Mouse (Mus musculus) G1E (cell line): ENCODE data around the gene Scaf8.

ENCODE experiments used
- CTCF ChIP-seq: IDR thresholded peaks from 2 replicates; pipeline ENCODE4 v1.5.1; 2012; ENCODE audit warnings: low read depth, low read length, inconsistent platforms, mixed read lengths
- GATA1 ChIP-seq: IDR thresholded peaks from 2 replicates; pipeline ENCODE4 v1.6.1; 2012; ENCODE audit warnings: borderline replicate concordance, low read length, inconsistent platforms, mixed read lengths
- TAL1 ChIP-seq: conservative IDR thresholded peaks from 2 replicates; pipeline ENCODE4 v1.6.1; 2012; ENCODE audit warnings: low read depth, low read length, inconsistent platforms, mixed read lengths

DNA sequence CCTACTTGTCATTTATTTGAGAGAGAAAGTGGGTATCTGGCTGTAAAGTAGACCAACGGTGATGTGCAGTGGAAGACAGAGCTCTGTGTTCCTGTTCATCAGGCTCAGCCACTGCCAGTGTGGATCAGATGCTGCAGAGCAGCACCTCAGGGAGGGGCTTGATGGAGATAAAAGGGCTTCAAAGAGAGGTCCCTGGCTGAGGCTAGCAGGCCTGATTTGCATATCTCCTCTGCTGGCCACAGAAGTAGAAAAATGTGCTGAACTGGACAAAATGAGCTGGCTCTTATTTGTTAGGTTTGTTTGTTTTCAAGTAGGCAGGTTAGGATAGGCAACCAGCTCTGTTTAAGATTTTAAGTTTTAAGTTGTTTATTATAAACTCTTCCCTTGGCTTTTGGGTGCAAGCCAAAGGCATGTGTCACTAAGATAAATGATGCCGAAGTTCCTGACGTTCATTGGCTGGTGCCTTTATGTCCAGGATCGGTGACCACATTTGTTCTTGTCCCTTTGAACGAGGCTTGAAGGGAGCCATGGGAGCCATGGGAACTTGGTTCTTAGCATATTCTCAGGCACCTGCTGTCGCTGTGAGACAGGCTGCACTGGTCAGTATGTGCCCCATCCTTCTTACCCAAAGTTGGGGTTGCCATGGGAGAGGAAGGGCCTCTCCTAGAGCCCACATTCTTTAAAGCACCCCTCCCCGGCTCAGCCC is 132.0 kb downstream of the Scaf8 start:
- no peak for TF ChIP-seq CTCF
- no peak for TF ChIP-seq GATA1
- no peak for TF ChIP-seq TAL1
